Mouse (Mus musculus) neutrophil, adult 59 days (primary cell): ENCODE data around the gene Tmeff2. TPM values are rescaled to one million over a fixed set of nuclear protein-coding genes. Genes with fewer than 3 reads are reported as not detected.

Experiments used
- total RNA-seq, 2 experiments: library from RNA; stranded (reverse); gene quantifications; 1 replicate in 1 of 2; 2 replicates in 1 of 2; pipeline ENCODE4 v1.2.4; 2023

The Tmeff2 gene
- total RNA-seq = not detected

DNA sequence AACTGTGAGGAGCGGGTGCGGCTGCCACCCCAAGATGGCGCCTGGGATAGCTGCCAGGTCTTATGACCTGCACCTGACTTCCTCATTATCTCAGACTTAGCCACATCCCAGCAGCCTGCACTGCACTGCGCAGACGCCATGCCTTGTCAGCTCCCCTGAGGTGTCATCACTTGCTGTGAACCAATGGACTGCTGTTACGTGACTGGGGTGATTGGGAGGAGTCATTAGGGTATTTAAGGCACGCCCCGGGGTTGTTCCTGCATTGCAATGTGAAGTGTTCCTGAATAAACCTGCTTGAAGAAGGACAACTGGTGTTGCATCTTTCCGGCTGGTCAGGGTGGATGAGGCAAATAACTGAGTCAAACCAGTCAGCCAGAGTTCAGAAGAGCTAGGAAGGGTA lies at the start of gene Tmeff2:
Tmeff2 (plus strand) TSS at position 262 of the 400 bp plus-strand sequence.

